Mouse (Mus musculus) ovary, postnatal 10 days (tissue): Measurements from ENCODE around the gene 1700123K08Rik.
"Not testable (repeated sequence)": the region's sequence is repeated elsewhere in the genome, so short reads cannot be mapped to it uniquely, and the experiment has no call there.

Source experiments
- DNase-seq: peaks from one replicate; pipeline ENCODE4 v3.0.0; 2022; ENCODE audit warnings: low spot score

The 1700123K08Rik gene

DNA sequence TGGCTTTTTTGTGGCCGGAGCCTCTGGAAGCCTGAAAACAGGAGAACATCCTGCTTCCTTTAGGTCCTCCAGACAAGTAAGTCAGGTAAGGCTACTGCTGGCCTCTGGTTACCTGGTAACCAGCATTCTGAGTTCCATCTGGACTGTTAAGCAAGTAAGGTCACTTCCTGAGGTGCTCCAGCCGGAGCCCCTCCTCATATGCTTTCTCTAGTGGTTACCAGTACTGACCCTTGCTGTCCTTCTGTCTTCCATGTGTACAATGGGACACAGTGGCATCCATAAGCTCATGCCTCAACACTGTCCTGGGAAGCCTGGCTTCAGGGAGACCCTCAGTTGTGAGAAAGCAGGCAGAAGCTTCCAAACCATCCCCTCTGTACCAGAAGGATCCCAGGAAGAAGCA lies at the start of gene 1700123K08Rik:
TSS of gene 1700123K08Rik (minus strand) at position 101 of the 400 bp plus-strand sequence.
- DNase-seq, result not testable (repeated sequence)

DNA sequence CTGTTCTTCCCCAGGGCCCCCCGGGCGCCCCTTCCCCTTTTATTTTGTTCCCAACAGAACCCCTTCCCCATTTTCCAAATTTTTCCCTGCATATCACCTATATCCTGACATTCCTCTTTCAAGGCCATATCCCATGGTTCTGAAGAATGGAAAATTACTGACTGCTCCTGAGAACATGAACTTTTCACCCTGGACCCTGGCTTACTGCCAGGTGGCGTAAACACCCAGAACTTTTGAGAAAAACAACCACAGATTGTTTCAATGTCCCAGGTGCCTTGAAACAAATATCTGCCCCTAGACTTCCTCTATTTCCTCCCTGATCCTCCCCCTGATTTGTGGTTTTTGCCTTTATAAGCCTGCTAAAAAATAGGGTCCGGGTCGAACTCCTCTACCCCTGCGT lies 22.9 kb upstream of the 1700123K08Rik start:
- DNase-seq, result no peak

DNA sequence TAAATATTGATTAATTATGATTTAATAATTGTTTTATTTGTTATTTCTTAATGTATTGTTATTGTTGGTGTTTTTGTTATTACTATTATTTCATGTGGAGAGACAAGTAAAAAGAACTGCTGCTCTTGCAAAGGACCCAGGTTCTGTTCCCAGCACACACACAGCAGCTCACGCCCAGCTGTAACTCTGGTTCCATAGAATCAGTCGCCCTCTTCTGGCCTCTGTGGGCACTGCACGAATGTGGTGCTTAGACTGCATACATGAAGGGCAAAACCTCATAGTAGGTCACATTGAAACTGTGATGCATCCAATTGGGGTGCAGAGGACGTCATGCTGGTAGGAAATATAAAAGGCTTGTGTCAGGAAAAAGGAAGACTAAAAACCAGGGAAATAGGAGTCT lies 7.1 kb upstream of the 1700123K08Rik start:
- no peak for DNase-seq

DNA sequence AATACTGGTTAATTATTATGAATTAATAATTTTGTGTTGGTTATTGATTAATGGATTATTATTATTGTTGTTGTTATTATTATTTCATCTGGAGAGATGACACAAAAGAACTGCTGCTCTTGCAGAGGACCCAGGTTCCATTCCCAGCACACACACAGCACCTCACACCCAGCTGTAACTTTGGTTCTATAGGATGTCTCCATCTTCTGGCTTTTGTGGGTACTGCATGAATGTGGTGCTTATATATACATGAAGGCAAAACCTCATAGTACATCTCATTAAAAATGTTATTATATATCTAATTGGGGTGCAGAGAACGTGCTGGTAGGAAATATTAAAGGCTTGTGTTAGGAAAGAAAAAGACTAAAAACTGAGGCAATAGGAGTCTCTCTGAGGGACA lies 11.8 kb downstream of the 1700123K08Rik start:
- no peak for DNase-seq

DNA sequence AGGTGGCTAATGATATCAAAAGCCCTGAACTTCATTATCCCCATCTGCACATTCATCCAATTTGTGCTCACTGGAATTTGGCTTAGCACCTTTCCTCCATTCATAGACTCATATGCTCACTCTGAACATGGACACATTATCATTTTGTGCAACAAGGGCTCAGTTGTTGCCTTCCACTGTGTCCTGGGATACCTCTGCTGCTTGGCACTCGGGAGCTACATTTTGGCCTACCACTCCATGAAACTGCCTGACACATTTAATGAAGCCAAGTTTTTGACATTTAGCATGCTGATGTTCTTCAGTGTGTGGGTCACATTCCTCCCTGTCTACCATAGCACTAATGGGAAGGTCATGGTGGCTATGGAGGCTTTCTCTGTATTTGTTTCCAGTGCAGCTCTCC lies 32.0 kb downstream of the 1700123K08Rik start:
- DNase-seq, result no peak
